Comparison of ENCODE assay signal across 25 mouse cellular contexts in genomic region chr1:143217401-143217800, GRCm38 (mm10).
"Had no signal": no experiment of that assay in that cellular context is flagged by ENCODE, and none has a peak within 500 bp of the region (broad histone marks: within the 10 kb centered on the region; RNA-seq: fewer than 3 reads in every experiment).

No protein-coding gene starts in this region.

- H3K27ac ChIP-seq: heart, adult 2 months; heart, embryonic 13.5 days; heart, embryonic 15.5 days; hindbrain, embryonic 13.5 days; hindbrain, embryonic 15.5 days; hindbrain, postnatal 0 days; layer of hippocampus, adult 2 months; left cerebral cortex, adult 2 months; limb, embryonic 10.5 days; limb, embryonic 12.5 days; liver, embryonic 13.5 days had no signal

- H3K4me2 ChIP-seq: heart, embryonic 11.5 days; heart, embryonic 13.5 days; heart, embryonic 15.5 days; hindbrain, embryonic 13.5 days; hindbrain, embryonic 15.5 days; limb, embryonic 12.5 days; liver, embryonic 11.5 days; liver, embryonic 13.5 days had no signal

- H3K9ac ChIP-seq: heart, embryonic 13.5 days; heart, embryonic 15.5 days; hindbrain, embryonic 13.5 days; hindbrain, embryonic 15.5 days; limb, embryonic 12.5 days; liver, embryonic 13.5 days had no signal

- DNase-seq: gastrocnemius, postnatal 14 days; gastrocnemius, postnatal 36 days; heart, adult 11 months; heart, adult 2 months; heart, postnatal 14 days; heart, postnatal 36 days; kidney, adult 11 months; kidney, adult 2 months; kidney, postnatal 10 days; kidney, postnatal 25 days; kidney, postnatal 4 days; liver; liver, embryonic 13.5 days had no signal

- ATAC-seq: hindbrain, postnatal 0 days; intestine, embryonic 16.5 days had no signal

- H3K36me3 ChIP-seq: heart, embryonic 13.5 days; heart, embryonic 15.5 days; hindbrain, embryonic 13.5 days; hindbrain, embryonic 15.5 days; limb, embryonic 10.5 days; limb, embryonic 12.5 days; liver, embryonic 13.5 days had no signal

- H3K4me1 ChIP-seq: heart, embryonic 13.5 days; heart, embryonic 15.5 days; hindbrain, embryonic 13.5 days; hindbrain, embryonic 15.5 days; limb, embryonic 10.5 days; limb, embryonic 12.5 days; liver, embryonic 13.5 days had no signal

- H3K4me3 ChIP-seq: heart, adult 2 months; heart, embryonic 13.5 days; heart, embryonic 15.5 days; hindbrain, embryonic 13.5 days; hindbrain, embryonic 15.5 days; layer of hippocampus, adult 2 months; left cerebral cortex, adult 2 months; limb, embryonic 10.5 days; limb, embryonic 12.5 days; liver, embryonic 13.5 days had no signal

- H3K27me3 ChIP-seq: heart, embryonic 13.5 days; heart, embryonic 15.5 days; hindbrain, embryonic 13.5 days; hindbrain, embryonic 15.5 days; limb, embryonic 12.5 days; liver, embryonic 13.5 days had no signal

- H3K9me3 ChIP-seq: heart, embryonic 13.5 days; heart, embryonic 15.5 days; hindbrain, embryonic 13.5 days; hindbrain, embryonic 15.5 days; limb, embryonic 10.5 days; limb, embryonic 12.5 days; liver, embryonic 13.5 days had no signal
